Mouse (Mus musculus) left cerebral cortex, adult 11 months (tissue): Measurements from ENCODE around the gene Aplp2.

Experiments used
- DNase-seq: peaks from one replicate; pipeline ENCODE4 v3.0.0; 2022; ENCODE audit warnings: low spot score

Gene Aplp2

DNA sequence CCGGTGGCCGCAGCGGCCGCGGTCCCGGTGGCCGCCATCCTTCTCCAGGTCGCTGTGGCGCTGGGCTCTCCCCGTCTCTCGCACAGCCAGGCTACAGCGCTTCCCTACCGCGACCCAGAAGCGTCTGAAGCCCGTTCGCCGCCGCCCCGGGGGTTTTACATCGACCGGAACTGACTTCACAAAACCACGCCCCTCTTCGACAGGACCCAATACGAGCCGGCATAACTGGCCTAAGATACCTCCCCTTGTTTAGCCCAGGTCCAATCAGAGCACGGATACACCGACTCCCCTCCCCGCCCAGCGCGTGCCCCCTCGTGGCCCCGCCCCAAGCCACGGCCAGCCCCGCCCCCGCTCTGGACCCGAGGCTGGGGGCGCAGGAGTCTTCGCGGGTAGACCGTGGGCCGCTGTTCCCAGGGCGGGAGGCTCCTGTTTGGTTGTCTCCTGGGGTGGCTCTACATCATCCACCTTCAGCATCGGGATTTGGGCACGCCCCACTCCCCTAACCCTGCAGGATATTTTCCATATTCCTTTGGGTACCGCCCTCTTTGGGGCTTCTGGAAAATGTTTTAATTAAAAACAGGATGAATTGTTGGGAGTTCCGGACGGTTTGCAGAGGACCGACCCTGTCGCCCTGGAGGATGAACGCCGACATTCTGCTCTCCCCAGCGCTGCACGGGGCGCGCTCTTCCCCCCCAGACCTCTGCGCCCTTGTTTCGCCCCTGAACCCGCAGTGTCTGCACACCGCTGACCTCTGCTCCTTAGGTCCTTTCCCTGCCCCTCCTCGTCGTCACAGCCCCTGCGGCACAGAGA is at the start of gene Aplp2:
Gene Aplp2, minus strand, starts transcription at position 126 of the 810 bp plus-strand sequence.
- DNase-seq = peak; percentile 98

DNA sequence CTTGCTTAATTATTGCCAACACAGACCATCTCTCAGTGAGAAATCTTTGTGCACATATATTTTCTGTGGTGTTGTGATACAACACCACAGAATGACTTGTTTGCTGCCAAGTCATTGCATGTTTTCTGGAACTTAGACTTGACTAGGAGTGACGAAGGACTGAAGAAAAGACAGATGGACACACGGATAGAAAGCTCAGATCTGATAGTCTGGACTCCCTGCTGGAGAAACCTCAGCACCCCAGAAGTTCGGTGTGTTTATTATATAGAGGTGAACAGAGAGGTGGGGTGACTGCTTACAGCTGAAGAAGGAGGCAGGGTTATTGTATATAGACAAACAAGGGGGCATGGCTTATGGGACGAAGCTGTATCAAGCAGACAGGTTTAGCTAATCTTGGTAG is 48.6 kb upstream of the Aplp2 start:
- no peak for DNase-seq

DNA sequence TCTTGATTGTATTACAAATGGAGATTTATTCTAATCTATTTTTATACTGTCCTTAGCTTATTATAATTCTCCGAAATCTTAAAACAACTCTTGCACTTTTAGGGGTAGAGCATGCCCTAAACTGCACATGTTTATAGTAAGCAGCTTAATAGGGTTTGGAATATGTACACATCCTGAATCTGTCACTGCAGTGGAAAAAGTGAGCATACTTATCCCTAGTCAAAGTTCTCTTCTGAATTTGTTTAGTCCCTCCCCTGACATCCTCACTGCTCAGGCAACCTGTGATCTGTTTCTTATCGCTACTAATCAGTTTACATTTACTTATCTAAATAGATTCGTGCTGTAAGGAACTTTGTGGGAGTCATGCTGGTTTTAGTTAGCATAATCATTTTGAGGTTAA is 46.6 kb upstream of the Aplp2 start:
- DNase-seq = no peak

DNA sequence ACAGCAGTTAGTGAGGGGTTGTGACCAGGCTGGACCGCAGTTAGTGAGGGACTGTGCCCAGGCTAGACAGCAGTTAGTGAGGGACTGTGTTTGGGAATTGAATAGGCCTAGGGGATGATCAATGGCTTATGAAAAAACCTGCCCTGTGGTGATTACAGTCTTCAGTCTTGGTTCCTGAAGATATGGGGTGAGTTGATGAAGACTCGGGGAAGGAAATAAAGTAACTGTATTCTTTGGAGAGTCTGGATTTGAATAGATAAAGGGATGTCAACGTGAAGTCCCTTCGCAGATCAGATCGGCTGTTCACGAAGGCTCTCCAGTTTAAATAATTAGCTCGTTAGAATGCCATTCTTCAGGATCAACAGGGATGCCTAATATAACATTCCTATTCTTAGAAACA is 44.3 kb upstream of the Aplp2 start:
- no peak for DNase-seq

DNA sequence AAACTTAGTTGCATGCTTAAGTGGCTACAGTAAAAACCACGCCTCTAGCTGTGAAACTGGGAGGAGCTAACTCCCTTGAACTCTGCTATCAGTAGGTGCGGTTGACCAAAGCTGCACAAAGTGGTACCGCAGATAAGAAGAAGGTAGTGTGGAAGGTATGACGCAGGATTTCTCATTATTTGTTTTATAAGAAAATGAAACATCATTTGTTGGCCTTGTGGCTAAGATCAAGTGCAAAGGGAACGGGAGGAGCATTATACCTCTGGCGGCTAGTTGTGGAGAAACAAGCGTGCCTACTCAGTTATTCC is 43.0 kb upstream of the Aplp2 start:
- DNase-seq = no peak

DNA sequence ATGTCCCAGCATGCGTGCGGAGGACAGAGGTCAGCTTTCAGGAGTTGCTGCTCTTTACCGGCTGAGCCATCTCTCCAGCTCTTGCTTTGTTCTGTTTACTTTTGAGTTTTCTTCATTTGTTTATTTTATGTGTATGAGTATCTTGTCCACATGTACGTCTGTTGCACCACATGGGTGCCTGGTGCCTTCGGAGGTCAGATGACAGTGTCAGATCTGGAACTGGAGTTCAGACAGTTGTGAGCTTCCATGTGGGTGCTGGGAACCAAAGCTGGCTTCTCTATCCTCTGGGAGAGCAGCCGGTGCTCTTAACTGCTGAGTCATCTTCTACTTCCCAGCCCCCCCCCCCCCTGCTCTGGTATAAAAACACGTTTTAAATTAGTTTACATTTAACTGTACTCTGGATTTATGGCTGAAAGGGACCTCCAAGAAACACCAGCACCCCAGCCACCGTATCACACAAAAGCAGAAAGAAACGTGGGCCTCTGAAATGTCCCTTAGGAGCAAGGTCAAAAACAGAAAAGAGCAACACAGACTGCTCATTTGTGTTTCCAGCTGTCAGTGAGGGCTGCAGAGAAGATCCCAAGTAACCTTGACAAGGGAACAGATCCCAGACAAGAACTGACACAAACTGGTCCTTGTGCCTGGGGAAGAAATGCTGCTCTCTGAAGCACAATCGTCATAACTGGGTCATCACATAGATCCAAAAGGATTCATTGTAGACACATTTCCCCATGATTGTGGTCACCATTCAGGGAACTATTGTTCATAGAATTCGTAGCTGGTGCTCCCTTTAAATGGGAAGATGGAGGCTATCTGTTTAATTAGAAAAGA is 42.5 kb upstream of the Aplp2 start:
- no peak for DNase-seq

DNA sequence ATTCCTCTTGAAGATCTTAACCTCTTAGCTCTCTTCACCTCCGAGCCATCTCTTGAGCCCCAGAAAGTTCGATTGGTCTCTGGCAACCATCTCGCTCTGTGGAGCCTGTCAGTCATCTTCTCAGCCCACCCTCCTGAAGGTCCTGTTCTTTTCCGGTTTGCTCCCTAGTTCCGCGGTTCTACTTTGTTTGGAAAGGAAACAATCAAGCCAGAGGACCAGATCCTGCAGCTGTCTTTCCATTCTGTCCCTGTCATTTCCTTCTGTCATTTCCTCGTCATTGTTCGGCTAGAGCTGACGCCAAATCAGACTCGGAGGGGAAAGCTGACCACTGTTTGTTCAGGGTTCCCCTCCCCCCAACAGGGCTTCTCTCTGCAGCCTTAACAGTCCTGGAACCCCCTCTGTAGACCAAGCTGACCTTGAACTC is 41.7 kb upstream of the Aplp2 start:
- DNase-seq = no peak

DNA sequence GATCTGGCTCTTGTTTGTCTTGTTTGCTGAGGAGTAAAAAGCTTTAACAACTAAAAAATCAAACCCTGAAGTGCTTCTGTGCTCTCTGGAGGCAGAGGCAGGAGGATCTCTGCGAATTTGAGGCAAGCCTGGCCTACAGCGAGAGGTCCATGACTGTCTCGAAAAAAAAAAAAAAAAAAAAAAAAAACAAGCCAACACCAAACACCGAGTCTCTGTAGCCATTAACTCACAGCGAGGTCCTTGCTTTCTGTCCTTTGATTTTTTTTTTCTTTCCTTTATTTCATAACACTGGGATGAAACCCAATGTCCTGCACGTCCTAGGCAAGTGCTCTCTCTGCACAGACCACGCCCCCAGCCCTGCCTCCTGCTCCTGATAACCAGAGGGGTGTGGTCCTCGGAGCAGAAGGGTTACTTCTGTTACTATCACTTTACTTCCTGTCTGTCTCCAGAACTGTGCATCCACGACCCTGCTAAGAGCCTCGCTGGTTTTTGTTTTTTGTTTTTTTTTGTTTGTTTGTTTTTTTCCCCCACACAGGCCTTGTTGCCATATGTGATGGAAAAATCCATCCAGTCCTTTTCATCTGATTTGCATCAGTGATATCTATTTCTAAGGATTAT is 40.7 kb upstream of the Aplp2 start:
- DNase-seq = no peak

DNA sequence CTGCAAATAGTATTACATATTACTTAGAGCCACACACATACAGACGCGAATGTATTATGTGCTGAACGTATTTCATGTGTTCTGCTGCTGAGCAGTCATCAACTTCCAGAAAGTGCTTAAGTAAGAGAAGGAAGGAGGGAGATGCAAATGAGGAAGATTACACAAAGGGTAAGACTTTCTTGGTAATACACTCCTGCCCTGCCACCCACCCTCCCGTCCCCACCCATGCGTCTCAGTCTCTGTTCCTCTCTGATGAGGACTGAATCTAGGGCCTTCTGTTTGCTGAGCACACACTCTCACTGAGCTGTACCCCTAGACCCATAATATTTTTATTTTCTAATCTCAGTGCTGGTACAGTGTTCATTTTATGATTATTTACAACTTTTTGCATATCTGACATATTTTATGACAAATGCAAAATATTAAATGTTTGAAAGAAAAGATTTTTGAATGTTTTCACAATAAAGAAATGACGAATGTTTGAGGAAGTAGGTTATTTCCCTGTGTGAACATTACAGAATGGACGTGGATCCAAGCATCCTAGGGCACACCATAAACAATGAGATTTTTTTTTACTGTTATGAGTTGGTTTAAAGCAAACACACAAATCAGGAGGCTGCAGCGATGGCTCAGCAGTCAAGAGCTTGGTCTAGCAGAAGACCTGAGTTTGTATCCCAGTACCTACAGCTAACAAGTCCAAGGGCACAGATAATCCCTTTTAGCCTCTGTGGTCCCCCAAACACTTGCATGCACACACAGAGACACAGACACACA is 36.0 kb upstream of the Aplp2 start:
- no peak for DNase-seq

DNA sequence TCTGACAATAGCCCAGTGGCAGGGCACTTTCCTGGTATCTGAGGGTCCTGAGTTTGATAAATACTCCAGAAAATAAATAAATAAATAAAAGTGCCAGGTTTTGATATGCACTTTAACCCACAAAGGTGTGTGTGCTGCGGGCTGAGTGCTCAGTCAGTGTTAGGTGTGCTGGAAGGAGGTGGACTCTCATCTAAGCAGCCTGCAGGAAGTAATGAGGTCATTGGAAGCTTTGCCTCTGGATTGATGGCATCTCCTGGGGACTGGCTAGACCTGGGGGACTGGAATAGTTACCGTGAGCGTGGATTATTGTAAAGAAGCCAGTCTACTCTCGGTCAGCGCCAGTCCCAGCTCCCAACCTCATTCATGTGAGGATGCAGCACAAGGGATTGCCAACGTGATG is 34.8 kb upstream of the Aplp2 start:
- no peak for DNase-seq

DNA sequence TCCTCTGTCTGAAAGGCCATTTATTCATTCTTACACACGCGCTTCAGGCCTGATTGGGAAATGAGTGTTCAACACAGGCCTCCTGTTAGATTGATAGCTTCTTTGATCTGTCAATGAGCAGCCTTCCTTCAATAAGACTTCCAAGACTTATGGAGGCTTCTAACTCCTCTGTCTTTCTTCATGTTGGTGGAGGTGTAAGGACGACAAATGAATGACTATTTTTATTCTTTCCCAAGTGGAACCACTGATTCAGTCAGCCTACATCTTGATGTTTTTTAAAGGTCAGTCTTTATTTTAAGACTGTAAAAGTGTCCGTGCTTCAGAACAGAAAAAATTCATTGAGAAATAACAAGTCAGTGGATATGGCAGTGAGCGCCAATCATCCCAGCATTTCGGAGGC is 33.4 kb upstream of the Aplp2 start:
- DNase-seq = no peak

DNA sequence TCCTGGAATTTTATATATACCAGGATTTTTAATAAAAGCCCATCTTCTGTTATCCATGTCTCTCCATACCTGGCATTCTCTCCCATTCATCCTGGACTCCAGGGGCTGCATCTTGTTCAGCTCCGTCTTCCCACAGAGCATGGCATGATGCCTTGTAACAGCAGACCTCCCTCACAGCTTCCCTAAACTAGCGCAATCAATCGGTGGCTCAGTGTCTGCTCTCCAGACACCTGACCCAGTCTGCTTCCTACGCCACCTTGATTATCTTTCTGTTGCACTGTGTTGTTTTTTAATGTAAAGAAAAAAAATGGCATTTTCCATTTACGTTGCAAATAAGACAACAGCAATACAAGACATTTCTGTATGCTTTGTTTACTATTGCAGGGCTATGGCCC is 32.3 kb upstream of the Aplp2 start:
- DNase-seq = no peak

DNA sequence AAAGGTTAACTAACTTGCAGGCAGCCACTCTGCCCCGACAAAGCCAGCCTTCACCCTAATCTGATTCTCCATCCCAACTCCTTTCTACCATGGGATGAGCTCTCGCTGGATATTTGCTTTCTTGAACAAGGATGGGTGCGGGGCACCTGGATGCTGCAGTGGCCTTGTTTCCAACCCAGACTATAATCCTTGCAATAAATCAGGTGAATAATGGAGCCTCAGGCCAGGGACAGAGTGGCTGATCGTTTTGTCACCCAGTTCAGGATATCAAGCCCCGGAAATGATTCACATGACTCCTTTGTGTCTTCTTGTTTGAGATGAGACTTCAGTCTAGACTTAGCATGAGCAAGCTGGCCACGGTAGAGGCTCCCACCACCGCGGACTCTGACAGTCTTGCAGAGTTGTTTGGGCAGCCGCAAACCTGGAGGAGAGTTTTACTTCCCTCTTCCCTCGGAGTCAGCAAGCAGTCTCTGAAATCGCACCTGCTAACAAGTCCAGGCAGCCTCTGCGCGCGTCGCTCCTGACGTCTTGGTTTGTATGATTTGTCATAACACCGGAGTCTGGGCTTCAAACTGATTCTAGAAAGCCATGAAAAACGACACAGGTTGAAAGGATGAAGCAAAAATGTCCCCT is 31.8 kb upstream of the Aplp2 start:
- DNase-seq = no peak

DNA sequence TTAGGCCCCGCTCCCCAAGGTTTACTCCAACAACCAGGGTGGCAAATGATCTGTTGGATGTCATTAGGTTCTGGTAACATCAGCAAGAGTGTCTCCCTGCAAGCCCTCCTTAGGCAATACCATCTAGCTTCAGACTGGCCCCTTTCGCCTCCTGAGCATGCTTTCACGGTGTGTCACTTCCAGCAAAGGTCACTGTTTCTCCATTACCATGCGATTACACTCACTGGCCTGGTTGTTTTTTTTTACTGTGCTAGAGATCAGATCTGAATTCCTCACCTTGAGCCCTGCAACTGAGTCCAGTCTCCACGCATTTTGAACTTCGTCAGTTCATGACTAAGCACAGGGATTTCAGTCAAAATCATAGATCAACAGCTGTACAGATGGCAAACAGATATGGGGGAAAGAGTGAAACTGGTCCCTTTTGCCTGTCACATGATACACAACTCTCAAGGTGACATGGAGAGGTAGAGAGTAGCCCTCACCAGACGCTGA is 29.6 kb upstream of the Aplp2 start:
- no peak for DNase-seq

DNA sequence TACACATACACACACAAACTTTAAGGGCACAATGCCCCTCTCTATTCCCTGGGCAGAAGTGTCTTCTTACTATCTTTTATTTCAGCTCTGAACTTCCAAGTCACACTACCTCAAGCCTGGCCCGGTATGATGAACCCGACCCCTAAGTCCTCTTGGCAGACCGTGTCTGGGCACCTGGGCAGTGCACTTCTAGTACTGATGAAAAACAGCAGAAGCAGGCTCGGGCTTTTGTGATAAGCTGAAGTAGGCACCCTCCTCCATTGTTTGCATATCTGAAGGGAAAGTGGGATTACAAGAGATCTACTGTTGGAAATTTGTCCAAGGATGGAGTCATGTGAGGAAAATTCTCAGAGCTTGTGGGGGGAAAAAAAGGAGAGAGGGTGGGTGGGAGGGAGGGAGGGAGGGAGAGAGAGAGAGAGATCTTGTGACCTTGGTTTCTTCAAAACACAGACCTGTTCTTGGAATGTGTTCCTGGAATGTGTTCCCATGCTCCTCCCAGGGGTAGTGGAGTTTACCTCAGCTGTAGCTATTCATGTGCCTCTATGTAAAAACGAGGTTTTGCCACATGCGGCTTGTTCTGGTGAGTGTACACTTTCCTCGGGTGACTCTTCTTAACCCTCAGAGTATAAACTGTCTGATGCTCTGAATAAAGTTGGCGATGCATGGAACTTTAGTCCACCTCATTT is 29.1 kb upstream of the Aplp2 start:
- no peak for DNase-seq

DNA sequence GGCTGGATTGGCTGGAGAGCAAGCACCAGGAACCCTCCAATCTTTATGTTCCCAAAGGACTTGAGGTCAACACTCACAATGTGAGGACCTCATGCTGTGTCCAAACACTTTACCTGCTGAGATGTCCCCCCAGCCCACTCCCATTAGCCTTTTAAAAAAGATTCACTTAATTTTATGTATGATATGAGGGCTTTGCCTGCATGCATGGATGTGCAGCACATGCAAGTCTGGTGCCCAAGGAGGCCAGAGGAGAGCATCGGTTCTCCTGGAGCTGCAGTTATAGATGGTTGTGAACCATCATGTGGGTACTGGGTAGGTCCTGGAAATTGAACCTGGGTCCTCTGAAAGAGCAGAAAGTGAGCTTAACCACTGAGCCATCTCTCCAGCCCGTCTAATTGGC is 27.9 kb upstream of the Aplp2 start:
- no peak for DNase-seq

DNA sequence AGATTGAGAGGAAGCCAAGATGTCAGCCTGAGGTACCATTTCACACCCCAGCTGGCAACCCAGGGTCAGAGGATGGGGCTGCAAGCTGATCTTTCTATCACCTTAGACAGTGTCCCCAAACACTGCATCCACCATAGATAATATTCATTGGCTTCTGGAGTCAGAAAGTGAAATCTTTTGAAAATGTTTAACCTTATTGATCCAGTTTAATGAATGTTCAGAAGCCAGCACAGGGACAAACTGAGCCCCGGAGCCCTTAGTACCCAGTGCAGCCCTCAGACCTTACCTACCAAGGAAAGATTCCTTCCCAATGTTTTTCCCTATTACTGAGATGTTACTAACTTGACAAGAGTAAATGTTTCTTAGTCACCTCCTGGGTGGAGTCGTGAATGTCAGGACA is 26.9 kb upstream of the Aplp2 start:
- DNase-seq = no peak

DNA sequence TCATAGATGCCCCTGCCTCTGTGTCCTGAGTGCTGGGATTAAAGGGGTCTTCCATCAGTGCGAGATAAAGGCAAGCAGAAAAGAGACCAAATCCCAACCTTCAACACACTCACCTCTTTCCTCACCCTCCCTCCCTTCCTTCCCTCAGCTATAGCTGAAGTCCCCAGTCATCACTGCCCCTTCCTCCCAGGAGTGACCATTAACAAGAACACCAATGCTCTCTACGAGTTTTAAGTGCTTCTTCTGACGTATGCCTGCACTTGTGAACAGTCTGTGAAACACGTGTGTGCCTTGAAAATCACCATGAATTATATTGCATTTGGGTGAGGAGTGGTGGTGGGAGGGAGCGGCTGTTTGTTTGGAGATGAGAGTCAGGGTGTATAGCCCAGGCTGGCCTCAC is 24.5 kb upstream of the Aplp2 start:
- no peak for DNase-seq

DNA sequence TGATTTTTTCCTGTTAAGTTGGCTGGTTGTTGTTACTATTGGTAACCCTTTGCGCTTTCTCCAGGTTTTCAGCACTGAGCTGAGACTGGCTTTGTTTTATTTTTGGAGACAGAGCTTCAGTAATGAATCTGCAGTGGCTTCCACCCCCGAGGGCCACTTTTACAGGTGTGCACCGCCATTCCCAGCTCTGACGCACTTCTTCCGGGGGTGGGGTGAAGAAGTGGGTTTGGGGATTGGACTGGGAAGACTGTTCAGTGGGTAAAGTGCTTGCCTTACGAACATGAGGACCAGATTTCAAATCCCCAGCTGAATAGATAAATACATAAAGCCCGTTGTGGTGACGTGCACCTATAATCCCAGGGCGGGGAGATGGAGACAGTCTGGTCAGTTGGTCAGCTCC is 23.9 kb upstream of the Aplp2 start:
- DNase-seq = no peak

DNA sequence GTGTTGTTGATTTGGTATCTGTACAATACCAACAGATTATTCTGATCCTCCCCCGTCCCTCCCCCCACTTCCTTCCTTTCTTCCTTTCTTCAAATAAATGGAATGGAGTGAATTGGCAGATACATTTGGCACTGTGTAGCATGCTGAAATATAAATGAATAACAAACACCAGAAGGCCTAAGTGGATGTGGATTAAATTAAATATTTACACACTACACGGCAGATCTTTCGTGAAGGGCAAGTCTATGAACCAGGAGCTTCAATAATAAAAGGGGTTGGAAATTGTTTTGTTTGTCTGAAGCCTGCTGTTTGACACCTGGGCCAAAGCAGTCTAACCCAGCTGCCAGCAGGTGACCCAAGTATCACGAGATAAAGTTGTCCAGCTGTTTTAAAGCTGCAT is 23.4 kb upstream of the Aplp2 start:
- DNase-seq = no peak

DNA sequence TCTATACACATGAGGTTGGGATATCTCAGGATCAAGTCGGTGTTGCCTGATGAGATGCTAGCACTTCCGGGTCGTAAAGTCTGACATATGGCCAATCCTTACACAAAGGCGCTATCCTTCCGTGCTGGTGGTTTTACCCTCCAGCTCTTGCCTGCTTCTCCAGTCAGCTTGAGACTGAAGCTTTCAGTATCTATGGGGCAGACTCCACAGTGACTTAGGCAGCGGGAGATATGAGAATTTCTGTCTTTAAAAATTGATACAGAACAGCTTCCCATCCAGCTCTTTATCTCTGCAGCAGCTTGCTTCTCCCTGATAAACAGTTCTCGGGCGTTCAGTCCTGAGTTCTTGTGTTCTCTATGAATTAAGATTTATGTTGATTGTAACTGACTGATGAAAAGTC is 14.9 kb upstream of the Aplp2 start:
- DNase-seq = no peak
